Mouse (Mus musculus) adrenal gland, postnatal 10 days (tissue): ENCODE data around the gene Aqp9. TPM values are rescaled to one million over a fixed set of nuclear protein-coding genes. Genes with fewer than 3 reads are reported as not detected.

Experiments used
- DNase-seq: peaks from one replicate; pipeline ENCODE4 v3.0.0; 2021; ENCODE audit warnings: mixed read lengths
- long read RNA-seq, 2 experiments: library from polyadenylated mRNA; stranded (forward); transcript quantifications; one replicate each; pipeline ENCODE4 v2.0.0; 2021
- total RNA-seq, 2 experiments: library from RNA; stranded (reverse); gene quantifications; 2 replicates each; pipeline ENCODE4 v1.2.3; 2021

The Aqp9 gene
- 10 to 100 TPM; 17.2 to 35.8 TPM for total RNA-seq
- long read RNA-seq, experiment 1, transcript Aqp9-202 (6 exons, 2,646 nt), result major isoform, 18 of 29 reads
- long read RNA-seq, experiment 1, partial matches to known transcripts, result 7 of 29 reads
- long read RNA-seq, experiment 1, other reads (novel, unspliced or antisense), result 3 of 29 reads
- long read RNA-seq, experiment 2, partial matches to known transcripts, result 0 of 3 reads
- long read RNA-seq, experiment 2, other reads (novel, unspliced or antisense), result 1 of 3 reads

DNA sequence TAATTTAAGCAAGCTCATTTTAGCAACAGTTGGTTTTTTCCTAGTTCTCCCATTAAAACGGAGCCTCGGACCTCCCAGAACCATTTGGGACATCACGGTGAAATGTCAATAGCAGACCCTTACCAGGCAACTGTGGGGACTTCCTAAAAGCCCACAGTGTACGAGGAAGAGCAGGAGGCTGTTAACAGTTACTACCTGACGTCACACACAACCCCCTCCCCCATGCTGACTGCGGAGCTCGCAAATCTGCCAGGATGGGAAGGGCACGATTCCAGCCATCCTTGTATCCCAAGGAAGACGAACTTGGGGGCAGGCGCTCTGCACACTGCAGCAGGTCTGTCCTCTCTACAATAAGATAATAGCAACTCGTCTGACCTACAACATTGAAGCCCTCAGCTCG, at the start of gene Aqp9:
Gene Aqp9 (minus strand): TSS at position 172 of the 400 bp plus-strand sequence.
- DNase-seq, result no peak

DNA sequence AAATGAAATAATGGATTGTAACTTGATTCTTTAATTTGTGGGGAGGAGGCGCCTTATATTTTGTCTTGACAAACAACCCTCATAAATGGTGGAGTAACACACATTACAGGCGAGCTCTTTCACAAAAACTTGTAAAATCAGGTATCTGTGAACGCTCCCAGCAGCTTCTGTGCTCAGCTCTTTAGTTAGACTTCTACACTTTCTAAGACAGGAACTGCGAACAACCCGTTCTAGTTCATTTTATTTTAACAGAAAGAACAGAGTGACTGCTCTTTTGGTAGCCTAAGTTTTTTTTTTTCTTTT, 49.3 kb upstream of the Aqp9 start:
- DNase-seq, result no peak

DNA sequence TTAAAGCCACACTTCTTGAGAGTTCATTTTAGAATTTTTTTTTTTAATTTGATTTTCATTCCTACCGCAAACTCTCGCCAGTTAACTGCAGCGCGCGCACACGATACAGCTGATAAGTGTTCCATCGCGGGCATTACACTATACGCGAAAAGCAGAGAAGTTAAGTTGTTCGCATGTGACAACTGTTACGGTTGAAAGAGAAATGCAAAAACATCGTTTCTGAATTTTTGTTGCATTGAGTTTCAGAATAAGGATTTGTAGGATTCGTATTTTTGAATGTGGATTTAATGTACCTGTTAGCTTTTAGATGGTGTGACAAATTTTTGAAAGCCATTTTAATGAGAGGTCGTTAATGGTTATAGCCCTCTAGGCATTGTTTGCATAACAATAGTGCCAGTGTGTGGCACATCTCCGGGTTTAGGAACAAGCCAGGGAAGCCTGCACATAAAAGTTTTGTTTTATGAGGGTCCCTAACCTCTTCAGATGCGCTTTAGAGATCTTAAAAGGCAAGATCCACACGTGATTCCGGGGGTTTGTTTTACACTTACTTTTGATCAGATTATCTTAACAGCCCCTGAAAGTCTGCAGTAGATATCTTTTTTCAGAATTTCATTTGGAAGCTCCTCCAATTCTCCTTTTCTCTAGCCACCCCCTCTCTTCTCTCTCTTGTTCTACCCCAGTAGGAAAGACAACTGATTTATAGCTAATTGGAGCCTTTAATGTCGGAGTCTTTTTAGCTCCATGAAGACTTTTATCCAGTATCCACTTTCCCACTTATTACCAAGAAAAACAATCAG, 48.7 kb upstream of the Aqp9 start:
- no peak for DNase-seq

DNA sequence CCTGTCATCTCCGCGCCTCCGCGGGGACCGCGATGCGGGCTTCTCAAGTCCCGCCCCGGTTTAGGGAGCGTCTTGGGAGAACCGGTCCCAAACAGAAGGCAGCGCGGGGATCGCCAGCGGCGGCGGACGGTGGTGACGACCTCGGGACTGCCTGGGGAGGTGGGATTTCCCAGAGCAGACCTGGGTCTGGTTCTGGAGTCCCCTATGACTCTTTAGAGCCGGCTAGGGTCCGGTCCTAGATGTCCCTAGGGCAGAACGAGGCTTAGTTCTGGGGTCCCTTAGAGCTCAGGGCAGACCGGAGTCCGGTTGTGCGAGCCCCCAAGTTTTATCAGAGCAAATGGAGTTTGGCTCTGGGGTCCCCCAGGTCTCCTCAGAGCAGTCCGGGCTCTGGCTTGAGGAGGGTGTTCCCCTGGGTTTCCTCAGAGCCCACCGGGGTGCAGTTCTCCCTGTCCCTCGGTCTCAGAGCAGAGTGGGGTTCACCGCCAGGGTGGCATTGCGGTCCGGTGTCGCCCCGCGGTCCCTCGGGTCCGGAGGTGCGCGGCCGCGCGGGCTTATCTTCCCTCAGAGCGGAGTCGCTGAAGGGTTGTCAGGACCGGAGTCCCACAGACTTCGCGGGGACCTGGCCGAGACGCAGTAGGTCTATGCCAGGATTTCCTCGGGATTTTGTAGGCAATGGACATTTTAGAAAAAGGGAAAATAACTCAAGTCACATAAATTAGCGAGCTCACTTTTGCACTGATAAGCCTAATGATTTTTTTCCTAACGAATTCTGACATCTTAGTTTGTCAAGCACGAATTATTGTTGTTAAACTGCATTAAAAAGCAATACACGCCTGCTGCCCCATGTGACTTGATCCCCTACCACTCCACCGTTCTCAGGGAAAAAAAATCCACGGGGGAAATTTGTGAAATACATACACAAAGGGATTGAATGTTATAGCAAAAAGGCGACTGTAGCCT, 47.8 kb upstream of the Aqp9 start:
- peak; percentile 53 for DNase-seq

- peak; percentile 84 for DNase-seq
Measured at GRCm38 (mm10) chr9:71215248-71216035, 47.0 kb upstream of the Aqp9 start, which contains the start of gene Aldh1a2. TSS of gene Aldh1a2 (plus strand) at chr9:71215789.

DNA sequence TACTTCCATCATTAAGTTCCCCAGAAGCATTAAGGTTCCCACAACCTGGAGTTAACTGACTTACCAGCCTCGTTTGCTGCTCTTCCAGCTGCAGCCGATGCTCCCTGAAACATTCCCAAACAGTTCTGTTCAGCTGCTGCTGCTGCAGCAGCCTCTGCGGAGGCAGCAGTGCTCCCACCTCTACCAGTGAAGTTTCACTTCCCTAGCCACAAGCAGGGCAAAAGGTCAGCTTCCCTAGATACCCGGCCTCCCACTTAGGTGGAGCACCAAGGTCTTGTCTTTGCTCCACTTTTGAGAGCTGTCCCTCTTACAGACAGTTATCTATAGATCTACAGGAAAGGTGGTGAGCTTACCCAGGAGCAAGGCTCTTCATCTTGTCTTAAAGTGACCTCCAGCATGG, 45.2 kb upstream of the Aqp9 start:
- DNase-seq, result no peak

DNA sequence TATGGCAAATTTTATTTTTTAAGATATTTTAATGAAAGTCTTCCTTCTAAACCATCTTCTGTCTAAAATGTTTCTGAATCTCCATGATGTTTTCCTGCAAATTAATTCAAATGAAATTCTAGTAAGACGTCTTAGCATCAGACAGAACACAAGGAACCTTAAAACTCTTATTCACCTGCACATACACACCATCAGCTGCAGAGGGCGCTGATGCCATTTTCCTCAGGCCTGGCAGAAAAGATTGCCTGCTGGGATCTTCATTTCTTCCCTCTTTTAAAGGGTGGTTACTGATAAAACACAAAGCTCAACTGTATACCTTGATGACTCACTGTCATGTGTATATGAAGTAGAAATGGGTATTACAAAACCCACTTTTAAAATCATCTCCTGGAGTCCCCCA, 42.4 kb upstream of the Aqp9 start:
- DNase-seq, result peak; percentile 39

GRCm38 (mm10) chr9:71209299-71209698, 40.8 kb upstream of the Aqp9 start:
- DNase-seq, result no peak

- no peak for DNase-seq
Measured at GRCm38 (mm10) chr9:71202265-71202664, 33.8 kb upstream of the Aqp9 start.

GRCm38 (mm10) chr9:71198826-71199225, 30.3 kb upstream of the Aqp9 start:
- DNase-seq, result no peak

GRCm38 (mm10) chr9:71188647-71189415, 20.3 kb upstream of the Aqp9 start:
- DNase-seq, result peak; percentile 86

- no peak for DNase-seq
Measured at GRCm38 (mm10) chr9:71187396-71187795, 18.9 kb upstream of the Aqp9 start.

DNA sequence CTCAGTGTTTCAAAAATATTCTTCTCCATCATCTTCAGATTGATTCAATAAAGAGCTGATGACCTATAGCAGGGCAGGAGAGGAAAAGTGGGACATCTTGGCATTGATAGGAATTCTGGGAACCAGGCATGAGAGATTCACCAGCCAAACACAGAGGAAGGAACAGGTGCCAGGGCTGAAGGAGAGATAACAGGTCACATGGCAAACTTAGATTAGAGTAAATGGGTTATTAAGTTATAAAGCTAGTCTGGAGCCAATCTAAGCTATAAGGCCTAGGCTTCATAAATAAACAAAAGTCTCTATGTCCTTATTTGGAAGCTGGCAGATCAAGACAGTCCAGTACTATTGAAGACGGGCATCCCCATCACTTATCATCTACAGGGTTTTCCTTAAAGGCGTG, 17.3 kb upstream of the Aqp9 start:
- DNase-seq, result no peak

GRCm38 (mm10) chr9:71185285-71185684, 16.8 kb upstream of the Aqp9 start:
- DNase-seq, result no peak

DNA sequence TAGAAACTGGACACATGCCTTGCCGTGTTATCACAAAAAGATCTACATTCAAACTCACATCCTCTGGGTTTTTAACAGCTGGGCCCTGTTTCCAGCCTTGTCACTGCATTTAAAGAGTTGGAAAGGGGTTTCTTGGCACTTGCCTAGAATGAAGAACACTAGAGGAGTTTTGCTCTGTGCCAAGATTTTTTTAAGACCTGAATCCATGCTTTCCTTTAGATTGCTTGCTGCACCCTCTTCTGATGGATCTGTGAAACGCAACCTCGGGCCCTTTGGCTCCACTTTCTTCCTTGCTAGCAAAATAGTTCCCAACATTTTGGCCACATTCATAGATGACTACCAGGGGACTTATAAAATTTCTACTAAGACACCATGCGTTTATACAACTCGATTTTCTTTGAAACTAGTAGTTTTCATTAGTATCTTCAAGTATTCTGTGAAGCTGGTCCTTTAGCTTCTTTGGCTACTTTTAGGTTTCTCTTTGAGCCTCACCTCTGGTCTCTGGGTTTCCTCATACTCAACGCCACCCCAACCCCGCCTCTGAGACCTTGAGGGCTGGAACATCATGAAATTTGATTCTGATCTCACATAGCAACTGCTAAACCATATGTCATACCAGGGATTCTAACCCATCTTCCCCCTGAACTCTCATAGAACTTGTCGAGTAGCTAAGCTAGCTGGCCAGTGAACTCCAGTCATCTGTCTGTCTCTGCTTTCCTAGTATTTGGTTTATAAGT, 11.7 kb upstream of the Aqp9 start:
- DNase-seq, result peak; percentile 19

DNA sequence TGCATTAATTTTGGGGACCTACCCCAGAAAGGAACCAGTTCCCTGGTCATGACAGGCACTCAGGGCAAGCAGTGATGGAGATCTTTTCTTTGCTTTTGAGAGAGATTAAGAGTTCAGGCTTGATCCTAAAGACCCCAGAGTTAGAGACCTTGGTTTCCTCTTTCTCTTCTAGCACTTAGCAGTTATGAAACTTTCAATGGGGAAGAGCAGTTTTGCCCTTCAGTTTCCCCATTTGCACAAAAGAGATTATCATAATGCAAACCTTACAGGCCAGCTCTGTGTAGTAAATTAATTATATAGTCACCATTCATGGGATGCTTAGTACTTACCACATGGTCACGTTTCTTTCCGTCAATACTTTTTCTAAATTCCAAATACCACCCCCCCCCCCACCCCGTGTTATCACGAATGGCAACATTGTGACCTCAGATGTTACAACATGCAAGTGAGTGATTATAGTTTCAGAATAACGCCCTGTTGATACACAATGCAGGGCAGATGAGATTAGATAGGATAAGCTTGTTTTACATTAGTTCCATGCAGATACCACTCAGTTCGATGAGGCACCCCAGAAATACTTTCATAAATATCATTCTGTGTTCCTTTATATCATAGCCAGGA, 10.9 kb upstream of the Aqp9 start:
- no peak for DNase-seq

DNA sequence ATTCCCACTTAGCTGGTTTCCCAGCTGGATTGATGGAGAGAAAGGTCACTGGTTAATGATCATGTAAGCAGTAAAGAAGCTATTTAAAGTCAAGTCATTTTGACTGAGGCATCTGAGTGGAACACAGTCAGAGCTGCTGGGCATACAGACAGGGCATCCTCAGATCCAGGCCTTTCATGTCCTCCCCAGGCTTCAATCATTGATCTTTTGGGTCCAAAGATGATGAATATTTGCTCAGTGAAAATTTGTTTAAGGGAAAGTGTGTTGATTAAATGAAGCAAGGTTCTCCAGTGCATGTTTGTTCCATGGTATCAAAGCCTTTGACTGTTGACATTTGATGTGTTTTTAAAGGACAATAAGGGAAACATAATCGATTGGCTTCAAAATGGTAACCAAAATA, 7.2 kb upstream of the Aqp9 start:
- DNase-seq, result no peak

DNA sequence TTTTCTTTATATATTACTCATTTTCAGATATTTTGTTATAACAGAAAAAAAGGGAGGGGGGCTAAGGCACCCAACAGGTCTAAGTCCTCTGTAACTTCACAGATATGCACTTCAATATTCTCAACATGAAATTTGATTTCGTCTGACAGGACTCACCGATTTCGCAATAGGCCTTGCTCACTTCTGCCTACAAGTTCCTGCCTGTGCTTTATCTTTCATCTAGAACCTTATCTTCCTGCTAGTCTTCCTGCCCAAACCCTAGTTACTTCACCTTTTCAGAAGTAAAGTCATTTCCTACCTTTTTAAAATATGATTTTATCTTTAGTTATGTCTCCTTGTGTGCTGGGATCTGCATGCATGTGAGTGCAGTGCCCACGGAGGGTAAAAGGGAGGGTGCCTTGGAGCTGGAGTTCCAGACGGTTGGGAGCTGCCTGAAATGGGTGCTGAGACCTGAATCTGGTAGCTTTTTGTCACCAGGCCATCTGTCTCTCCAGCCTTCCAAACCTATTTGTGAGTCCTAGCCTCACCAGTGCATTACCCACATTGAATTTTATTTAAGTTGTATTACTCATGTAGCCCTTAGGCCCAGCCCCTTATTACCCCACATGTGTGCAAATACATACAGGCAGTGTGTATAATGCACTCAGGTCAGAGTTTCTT, 6.0 kb upstream of the Aqp9 start:
- no peak for DNase-seq

DNA sequence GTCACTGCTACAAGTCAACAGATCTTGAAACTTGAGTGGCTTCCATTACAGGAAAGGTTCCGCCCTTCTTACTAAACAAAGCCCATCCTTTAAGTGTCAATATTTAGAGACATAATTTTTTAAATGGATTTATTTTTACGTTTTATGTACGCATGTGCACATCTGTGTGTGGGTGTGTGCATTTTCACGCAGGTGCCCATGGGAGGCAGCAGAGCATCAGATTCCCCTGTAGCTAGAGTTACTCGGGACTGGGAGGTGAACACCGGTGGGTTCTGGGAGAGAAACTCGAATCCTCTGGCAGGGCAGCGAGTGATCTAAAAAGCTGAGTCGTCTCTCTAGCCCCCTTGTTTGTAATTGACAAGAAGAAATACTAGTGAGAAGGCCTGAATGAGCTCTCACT, 5.1 kb upstream of the Aqp9 start:
- DNase-seq, result no peak
